Mouse (Mus musculus): ENCODE measurements around the gene Dennd5a.
A peak's percentile ranks its signal among the peaks of the same experiment; 100 is the strongest.
"Not testable (repeated sequence)": the region's sequence is repeated elsewhere in the genome, so short reads cannot be mapped to it uniquely, and the experiment has no call there.

Gene Dennd5a

DNA sequence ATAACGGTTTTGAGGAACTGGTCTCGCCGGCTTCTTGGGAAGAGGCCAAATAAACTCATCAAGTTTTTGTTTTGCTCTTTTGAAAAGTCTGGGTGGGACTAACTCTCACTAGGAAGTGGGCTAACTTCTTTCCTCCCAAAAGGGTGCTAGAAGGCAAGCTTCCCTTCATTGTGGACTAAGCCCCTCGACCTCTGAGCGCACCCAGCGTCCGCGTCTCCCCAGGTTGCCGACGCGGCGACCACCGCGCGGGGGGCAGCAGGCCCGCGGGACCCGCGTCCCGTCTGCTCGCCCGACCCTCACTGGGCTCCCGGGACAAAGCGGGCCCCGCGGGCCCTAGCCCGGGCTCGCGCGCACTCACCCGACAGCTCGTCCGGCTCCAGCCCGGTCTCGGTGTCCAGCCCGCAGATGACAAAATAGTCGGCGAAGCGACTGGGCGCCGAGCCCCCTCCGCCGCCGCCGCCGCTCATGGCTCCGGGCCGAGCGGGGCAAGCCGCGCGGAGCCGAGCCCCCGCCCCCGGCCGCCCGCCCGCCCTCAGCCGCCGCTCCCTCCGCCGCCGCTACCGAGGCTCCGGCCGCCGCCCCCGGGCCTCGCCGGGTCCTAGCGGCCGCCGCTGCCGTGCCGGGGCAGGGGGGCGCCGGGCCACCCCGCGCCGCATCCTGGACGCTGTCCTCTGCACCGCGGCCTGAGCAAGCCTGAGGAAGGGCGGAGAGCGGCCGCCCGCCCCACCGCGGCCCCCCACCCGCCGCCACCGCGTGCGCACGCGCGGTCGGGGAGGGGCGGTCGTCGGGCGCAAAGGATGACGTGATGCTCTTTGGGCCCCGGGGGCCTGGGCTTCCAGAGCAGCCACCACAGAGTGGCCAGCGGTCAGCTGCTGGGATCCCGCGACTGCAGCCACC, at the start of gene Dennd5a:
Gene Dennd5a, minus strand, starts transcription at position 755 of the 897 bp plus-strand sequence.
- peak; percentile 79 for DNase-seq

DNA sequence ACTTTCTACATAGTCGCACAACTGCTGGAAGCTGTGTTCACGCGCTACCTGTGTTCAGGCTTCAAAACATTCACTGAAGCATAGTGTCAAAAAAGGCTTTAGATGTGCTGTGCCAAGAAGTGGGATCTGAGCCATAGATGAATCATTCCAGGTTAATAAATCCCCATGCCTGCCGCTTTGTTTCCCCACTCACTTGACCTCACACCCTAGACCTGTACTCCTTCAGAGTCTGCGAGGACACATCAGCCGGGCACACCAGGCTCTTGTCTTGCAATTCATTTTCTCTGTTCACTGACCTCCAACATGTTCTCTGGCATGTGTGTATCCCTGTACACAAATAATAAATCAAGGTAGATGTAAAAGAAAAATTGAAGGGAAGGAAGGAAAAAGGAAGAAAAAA, 48.8 kb upstream of the Dennd5a start:
- no peak for DNase-seq

DNA sequence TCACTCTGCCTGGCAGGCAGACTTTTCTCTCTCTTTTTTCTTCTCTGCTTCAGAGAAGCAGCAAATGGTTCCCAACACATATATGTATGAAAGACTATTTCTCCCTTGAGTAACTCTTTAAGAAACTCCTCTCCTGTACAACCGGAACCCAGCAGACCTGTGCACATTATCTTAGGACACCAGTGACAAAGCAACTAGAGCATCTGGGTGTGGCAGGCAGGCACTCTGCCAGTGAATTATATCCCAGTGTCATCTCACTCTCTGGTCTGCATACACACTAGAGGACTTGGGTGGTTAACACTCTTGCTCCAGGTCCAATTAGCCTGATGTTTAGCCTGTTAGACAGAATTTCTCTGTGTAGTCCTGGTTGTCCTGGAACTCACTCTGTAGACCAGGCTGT, 48.2 kb upstream of the Dennd5a start:
- DNase-seq: no peak

DNA sequence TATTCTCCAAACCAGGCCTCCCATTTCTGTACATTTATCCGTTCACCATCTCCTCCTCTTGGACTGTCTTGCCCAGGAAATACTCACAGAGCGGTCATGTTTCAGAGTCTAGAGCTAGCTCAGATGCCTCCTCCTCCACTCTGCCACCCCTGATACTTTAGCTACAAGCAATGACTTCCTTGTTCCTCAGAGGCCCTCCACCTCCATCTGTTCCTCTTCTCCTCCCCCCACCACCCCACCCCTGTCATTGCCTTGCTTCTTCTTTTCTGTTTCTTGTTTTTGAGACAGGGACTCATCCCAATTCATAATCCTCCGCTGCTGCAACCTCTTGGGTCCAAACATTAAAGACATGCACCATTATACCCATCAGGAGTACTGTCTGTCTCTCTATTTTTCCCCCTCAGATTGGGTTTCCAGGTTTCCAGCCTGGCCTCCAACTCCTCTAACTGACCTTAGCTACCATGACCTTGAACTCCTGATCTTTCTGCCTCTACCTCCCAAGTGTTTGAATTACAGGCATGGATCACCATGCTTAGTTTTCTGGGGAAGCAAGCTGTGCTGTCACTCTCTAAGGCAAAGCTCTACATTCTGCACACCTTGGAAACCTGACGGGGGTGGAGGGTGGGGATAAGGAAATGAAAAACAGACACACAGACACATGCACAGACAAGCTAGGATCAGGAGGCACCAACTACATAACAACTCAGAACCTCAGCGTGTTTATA, 46.4 kb upstream of the Dennd5a start:
- DNase-seq: no peak

DNA sequence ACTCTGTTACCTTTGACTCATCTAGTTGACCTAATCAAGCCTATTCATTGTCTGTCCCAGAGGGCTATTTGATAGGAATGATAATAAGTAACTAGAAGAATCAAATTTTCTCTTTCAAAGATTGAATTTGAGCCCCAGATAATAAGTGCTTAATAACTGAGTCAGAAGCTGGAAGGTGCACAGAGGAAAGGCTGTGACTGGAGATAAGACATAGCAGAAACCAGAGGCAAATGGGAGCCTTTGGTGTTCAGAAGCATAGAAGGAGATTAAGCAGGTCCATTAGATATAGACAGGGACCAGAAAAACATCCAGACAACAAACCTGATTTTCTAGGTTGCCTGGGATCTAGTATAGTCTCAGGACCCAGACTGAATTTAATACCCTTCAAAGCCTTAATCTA, 45.7 kb upstream of the Dennd5a start:
- no peak for DNase-seq

DNA sequence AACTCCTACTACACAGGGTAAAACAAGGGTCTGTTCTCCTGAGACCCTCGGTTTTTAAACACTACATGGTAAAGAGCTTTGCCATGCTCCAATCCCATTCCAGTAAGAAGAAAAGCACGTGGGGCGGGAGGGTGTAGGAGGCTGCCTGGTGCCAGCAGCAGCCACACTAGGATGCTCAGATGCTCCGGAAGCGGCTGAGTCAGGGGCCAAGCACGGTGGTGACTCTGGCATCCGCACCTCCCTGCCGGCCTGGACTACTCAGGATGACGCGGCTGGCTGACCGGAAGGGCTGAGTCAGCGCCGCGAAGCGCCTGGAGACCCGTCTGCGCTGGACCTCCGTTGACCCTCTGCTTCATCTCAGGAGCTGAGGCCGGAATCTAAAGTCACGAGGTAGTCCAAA, 42.7 kb upstream of the Dennd5a start:
- peak; percentile 47 for DNase-seq

DNA sequence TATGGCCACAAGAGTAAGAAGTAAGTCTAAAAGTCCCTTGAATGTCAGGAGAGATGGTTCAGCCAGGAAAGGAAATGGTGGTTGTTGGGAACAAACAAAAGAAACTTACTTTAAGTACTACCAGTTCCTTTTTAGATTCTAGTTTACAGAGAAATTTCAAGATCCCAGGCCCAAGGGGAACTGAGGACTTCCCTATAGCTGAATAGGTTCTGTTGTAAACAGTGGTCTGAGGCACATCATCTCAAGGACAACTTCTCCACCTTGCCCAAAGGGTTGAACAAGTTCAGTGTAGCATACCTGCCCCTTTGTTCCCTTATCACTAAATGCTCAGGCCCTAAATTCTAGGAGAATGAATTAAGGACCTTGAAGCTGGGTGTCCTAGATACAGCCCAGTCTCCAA, 41.8 kb upstream of the Dennd5a start:
- DNase-seq: no peak

DNA sequence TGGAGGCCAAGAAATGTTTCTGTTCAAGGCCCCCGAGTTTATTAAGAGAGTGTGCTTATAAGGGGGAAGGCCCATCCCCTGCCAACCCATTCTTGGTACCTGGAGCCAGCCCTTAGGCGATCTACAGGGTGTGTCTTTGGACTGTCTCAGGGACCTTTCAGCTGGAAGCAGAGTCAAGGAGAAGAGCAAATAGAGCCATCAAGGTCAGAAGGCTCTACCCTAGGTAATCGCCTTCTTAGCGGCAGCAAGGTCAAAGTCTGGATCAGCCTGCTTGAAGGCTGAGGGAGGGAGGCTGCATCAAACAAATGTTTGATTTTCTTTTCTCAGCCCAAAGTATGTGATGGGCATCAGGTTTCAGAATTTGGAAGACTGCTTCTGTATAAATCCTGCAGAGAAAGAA, 38.1 kb upstream of the Dennd5a start:
- DNase-seq: no peak

DNA sequence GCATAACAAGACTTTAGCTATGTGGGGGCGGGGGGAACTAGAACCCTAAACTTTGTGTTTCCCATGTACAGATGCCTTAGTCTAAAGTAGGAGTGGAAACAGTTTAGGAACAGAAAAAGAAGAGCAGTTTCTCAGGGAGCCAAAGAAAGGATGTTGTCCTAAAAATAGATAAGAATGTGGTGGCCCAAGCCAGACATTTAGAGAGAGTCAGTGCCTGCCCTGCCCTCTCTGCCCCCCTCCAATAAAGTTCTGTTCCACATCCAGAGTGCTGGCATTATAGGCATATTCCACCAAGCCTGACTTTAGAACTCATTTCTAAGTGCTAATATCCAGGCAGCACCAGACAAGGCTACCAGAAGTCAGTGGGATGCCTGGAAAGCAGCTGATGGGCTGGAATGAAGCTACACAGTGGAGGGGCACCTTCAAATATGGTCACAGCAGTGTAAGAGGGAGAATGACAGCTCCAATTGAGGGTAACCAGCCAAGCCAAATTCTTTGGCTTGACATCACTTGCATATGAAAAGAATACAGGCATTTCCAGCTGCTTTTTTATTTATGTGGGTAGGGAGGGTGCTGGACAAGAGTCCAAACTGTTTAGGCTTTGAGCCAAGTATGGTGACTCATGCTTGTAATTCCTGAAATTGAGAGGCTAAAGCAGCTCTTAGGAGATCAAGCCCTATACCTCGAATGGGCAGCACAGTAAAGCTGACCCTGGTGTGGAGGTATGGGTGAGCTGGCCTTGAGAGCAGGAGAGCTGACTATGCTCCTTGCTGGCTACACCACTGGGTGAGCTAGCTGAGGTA, 33.1 kb upstream of the Dennd5a start:
- no peak for DNase-seq

DNA sequence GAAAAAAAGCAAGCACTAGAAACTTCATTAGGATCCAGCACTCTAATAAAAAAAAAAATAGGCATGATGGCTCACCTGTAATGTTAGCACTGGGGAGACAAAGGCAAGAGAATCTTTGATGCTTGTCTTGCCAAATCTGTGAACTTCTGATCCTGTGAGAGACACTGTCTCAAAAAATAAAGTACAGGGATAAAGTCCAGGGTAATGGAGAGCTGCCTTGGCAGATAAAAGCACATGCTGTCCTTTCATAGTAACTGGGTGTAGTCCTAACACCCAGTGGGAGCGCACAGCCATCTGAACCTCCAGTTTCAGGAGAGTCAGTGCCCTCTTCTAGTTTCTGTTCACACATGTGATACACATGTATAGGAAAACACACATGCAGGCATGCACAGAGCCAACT, 31.0 kb upstream of the Dennd5a start:
- no peak for DNase-seq

DNA sequence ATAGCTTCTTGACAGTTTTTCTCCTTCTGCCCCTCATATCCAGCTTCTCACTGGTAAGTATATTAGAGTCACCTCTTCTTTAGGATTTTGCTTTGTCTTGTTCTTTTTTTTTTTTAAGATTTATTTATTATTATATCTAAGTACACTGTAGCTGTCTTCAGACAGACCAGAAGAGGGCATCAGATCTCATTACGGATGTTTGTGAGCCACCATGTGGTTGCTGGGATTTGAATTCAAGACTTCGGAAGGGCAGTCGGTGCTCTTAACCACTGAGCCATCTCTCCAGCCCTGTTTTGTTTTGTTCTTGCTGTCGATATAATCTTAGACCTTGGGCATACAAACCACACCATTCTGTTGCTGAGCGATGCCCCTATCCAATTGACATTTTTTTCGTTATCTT, 26.5 kb upstream of the Dennd5a start, which contains the start of gene Tmem41b:
Gene Tmem41b, minus strand, starts transcription at position 155 of the 400 bp plus-strand sequence.
- DNase-seq: peak; percentile 44

DNA sequence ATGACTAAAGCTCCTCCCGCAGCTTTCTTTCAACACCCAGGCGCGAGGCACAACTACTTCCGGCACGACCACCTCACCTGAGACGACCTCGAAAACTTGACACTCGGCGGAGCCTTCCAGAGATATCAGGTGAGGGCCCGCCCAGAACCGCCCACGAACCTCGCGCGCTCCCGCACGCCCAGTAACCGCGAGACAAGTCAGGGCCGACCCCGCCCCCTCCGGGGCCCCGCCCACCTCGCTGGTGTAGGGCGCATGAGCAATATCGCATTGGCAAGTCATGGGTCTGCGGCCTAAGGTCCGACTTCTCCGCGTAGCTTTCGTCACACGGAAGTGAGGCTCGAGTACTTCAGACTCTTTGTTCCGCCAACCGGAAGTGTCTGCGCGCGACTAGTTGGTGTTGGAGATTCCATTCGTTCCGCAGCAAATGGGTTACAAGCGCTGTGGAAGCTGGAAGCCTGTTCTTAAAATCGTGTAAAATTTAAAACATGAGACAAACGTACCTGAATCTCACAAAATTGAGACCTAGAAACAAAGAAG, 25.9 kb upstream of the Dennd5a start:
- peak; percentile 99 for DNase-seq

DNA sequence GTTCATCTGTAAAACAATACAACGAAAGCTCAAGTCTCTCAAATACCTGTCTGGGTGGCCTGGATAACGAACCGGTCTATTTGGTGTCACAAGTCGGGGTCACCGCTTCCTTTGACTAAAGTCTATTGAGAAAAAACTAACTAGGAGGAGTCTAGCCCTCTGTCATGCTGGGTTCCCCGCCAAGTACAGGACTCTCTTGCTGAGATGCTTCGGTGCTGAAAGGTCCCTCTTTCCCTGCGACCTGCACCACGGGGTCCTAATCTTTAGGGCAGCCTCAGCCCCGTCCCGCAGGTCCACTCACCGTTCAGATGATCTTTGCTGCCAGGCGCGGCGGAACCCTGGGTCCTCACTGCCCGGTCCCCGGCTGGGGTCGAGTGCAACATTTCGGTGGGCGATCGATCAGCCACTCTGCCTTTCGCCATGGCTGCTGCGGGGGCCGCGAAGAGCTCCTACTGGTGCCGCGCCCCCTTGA, 25.4 kb upstream of the Dennd5a start:
- DNase-seq: no peak

DNA sequence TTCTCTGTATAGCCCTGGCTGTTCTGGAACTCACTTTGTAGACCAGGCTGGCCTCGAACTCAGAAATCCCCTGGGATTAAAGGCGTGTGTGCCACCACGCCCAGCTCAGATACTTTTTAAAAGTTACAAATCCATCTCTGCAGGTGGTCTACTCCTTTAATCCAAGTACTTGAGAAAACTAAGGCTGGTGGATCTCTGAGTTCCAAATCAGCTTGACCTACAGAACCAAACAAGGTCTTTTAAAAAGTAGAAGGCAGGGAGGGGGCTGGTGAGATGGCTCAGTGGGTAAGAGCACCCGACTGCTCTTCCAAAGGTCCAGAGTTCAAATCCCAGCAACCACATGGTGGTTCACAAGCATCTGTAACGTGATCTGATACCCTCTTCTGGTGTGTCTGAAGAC, 24.3 kb upstream of the Dennd5a start:
- DNase-seq: not testable (repeated sequence)

DNA sequence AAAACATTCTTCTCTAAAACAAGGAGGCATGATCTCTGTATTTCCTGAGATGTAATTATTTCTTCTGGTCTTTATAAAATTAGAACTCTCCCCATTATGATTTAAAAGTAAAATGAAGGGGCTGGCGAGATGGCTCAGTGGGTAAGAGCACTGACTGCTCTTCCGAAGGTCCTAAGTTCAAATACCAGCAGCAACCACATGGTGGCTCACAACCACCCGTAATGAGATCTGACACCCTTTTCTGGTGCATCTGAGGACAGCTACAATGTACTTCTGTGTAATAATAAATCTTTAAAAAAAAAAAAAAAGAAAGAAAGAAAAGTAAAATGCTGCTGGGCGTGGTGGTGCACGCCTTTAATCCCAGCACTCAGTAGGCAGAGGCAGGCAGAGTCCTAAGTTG, 16.9 kb upstream of the Dennd5a start:
- DNase-seq: not testable (repeated sequence)

DNA sequence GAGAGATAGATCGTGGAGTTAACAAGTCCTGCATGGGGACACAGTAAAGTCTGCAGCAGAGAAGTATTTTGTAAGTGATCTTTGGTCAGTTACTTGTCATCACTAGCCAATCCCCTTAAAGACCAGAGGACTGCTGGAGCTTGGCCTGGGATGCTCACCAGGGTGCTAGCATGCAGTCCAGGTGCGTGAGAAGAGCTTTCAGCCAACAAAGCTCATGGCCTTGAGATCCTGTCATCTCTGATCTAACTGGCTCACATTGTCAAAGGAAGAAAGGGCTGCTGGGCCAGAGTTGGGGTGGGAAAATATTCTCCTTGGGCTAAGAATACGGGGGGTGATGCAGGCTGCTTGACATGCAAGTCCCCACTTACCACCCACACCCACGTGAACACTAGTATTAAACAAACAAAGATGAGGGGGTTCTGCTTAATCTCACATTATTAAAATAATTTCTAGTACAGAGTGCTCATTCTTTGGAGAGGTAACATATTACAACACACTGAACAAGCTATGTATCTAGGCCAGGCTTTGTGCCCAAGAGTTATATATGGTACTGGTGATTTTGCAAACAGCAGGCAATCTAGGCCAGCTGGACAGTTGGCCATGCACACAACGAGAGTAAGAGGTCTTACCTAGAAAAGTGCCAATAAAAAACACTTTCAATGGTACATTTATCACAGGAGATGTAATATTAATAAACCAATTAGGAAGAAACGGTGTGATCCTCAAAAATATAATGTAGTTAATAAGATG, 15.9 kb upstream of the Dennd5a start:
- no peak for DNase-seq

DNA sequence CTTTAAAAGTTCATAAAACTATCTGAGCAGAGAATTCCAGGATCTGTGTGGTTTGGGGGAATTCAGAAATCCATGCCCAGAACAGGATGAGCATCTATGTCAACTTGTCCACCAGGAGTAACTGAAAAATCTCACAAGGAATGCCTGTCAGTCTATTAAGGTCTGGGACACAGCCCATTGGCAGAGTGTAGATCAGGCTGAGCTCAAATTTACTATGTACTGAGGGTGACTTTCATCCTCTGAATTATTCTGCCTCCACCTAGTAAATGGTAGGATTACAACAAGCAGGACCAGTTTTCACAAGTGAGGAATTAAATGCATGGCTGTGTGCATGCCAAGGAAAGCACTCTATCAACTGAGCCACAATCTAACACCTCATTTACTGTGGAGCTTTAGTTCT, 9.3 kb upstream of the Dennd5a start:
- DNase-seq: no peak

DNA sequence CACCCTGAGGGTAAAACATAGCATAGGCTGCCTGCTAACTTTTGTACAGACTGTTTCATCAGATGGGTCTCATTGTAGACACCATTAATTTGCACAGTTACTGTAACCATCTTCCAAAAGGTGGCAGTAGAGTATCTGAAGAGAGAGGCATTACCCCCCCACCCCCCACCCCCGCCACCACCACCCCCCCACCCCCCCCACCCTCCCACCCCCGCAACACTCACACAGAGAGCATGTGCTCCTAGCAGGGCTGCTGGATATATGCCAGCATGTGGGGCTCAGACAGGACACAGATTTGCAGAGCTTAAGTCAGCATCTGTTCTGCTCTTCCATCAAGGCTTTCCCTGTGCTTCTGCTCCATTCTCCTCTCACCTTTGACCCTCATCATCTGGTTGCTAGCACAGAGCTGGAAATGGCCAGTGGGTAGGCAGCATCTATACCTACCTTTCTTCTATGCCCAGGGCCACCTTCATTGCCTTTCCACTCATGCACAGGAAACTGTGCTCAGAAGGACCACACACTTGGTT, 8.7 kb upstream of the Dennd5a start:
- peak; percentile 80 for DNase-seq

DNA sequence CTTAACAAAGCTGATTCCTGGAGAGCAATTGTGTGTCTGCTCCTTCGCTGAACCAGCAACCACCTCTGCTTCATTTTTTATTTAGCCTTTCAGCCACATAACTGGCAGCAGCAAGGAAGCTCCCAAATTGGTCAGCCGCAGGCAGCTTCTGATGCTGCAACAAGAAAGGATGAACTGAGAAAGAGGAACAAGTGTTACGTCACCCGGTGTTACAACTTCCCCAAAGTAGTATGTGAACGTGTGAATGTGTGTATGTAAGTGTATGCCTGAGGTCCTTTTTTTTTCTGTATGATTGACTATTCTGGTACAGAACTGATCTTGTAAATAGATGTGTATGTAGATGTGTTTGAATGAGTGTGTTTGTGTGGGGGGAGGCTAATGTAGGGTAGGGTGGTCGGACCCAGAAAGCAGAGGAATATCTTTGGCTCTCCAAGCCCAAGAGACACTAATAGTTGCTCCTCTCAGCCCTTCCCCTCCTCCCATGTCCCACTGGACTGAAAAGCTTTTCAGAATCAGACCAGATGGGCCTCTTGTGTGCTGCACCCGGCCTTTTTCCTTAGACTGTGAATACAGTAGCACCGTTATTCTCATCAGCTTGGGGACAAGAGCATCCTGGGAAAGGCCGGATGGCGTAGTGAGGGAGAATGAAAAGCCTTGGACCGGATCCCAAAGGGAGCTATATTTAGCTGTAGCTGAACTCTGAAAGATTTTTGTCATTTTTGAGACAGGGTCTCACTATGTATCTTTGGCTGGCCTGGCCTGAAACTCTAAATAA, 7.7 kb upstream of the Dennd5a start:
- peak; percentile 77 for DNase-seq

DNA sequence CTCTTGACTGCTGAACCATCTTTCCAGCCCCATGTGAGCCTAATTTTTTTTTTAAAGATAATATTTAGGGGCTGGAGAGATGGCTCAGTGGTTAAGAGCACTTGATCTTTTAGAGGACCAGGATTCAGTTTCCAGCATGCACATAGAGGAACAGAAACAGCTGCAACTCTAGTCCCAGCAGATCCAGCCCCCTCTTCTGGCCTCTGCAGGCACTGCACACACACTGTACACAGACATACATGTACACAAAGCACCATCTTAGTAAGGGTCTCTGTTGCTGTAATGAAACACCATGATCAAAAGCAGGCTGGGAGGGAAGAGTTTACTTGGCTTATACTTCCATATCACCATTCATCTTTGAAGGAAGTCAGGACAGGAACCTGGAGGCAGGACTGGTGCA, 5.4 kb upstream of the Dennd5a start:
- no peak for DNase-seq

DNA sequence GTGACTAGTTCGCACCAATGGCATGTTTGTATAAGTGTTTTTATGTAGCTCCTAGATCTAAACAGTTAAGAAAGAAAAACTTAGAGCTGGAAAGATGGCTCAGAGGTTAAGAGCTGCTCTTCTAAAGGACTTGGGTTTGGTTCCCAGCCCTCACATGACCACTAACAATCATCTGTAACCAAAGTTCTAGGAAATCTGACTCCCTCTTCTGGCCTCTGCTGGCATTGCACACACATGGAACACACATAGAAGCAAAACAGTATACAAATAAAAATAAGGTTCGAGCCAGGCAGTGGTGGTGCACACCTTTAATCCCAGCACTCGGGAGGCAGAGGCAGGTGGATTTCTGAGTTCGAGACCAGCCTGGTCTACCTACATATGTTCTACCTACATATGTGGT, 3.4 kb upstream of the Dennd5a start:
- no peak for DNase-seq
